Mouse (Mus musculus) stomach, postnatal 0 days (tissue): ENCODE results near the gene Ccdc175.

ENCODE experiments used
- CTCF ChIP-seq: IDR thresholded peaks from 2 replicates; pipeline ENCODE4 v1.5.1; 2016; ENCODE audit warnings: antibody characterized with exemption, low read depth, mild to moderate bottlenecking, moderate library complexity
- EP300 ChIP-seq: optimal IDR thresholded peaks from 2 replicates; pipeline ENCODE3; 2016; ENCODE audit warnings: antibody characterized with exemption

- TF ChIP-seq CTCF (no peak), EP300 (no peak)
Measured at GRCm38 (mm10) chr12:72081961-72082360, 102.9 kb downstream of the Ccdc175 start.
